Mouse (Mus musculus): ENCODE measurements around the gene Dnmt3a.
A peak's percentile ranks its signal among the peaks of the same experiment; 100 is the strongest.

GRCm38 (mm10) chr12:3833851-3834273 lies 28.1 kb downstream of the Dnmt3a start:
- TF ChIP-seq CTCF (IDR thresholded peaks at IDR 0.05; ENCODE audit: insufficient read depth, low read length) = no peak
- peak; percentile 42; the same call in 1 of the 2 replicates for TF ChIP-seq POLR2A (IDR thresholded peaks at IDR 0.05; ENCODE audit: borderline replicate concordance, extremely low read depth, low read depth, low read length)

All from lung, adult 2 months (tissue).